Mouse (Mus musculus) cerebellum, adult 11-12 months (tissue): ENCODE results near the gene Dguok.

Source experiments
- DNase-seq: peaks from one replicate; pipeline ENCODE4 v3.0.0; 2022

Gene Dguok

GRCm38 (mm10) chr6:83506258-83507167 lies at the start of gene Dguok:
Gene Dguok, minus strand, starts transcription at chr6:83506969.
- DNase-seq: peak; percentile 99

GRCm38 (mm10) chr6:83555972-83556371 lies 49.2 kb upstream of the Dguok start:
- no peak for DNase-seq

GRCm38 (mm10) chr6:83548346-83548745 lies 41.6 kb upstream of the Dguok start:
- no peak for DNase-seq

- no peak for DNase-seq
Observed at GRCm38 (mm10) chr6:83545778-83546177, 39.0 kb upstream of the Dguok start.

GRCm38 (mm10) chr6:83541756-83542456 lies 35.1 kb upstream of the Dguok start:
- peak; percentile 54 for DNase-seq

- DNase-seq: no peak
Observed at GRCm38 (mm10) chr6:83540017-83540416, 33.2 kb upstream of the Dguok start.

GRCm38 (mm10) chr6:83536795-83537059 lies 30.0 kb upstream of the Dguok start:
- no peak for DNase-seq

GRCm38 (mm10) chr6:83536028-83536794 lies 29.4 kb upstream of the Dguok start, which contains the start of gene Actg2:
Gene Actg2, minus strand, starts transcription at chr6:83536265.
- DNase-seq: no peak

GRCm38 (mm10) chr6:83532608-83533007 lies 25.8 kb upstream of the Dguok start:
- peak; percentile 85 for DNase-seq

GRCm38 (mm10) chr6:83523194-83523593 lies 16.4 kb upstream of the Dguok start:
- DNase-seq: peak; percentile 68

- no peak for DNase-seq
Observed at GRCm38 (mm10) chr6:83521784-83522183, 15.0 kb upstream of the Dguok start.

GRCm38 (mm10) chr6:83518637-83519036 lies 11.9 kb upstream of the Dguok start:
- DNase-seq: no peak

GRCm38 (mm10) chr6:83515172-83515571 lies 8.4 kb upstream of the Dguok start:
- DNase-seq: no peak

- no peak for DNase-seq
Observed at GRCm38 (mm10) chr6:83512495-83512894, 5.7 kb upstream of the Dguok start.

GRCm38 (mm10) chr6:83510210-83510609 lies 3.4 kb upstream of the Dguok start:
- no peak for DNase-seq

GRCm38 (mm10) chr6:83509442-83509841 lies 2.7 kb upstream of the Dguok start:
- DNase-seq: peak; percentile 80

GRCm38 (mm10) chr6:83507168-83507546 lies 388 bp upstream of the Dguok start:
- DNase-seq: no peak

- DNase-seq: no peak
Observed at GRCm38 (mm10) chr6:83505554-83505953, 1.2 kb downstream of the Dguok start.

- no peak for DNase-seq
Observed at GRCm38 (mm10) chr6:83503361-83503760, 3.4 kb downstream of the Dguok start.

- DNase-seq: peak; percentile 56
Observed at GRCm38 (mm10) chr6:83502656-83503055, 4.1 kb downstream of the Dguok start.

- no peak for DNase-seq
Observed at GRCm38 (mm10) chr6:83501524-83502310, 5.1 kb downstream of the Dguok start.

GRCm38 (mm10) chr6:83500462-83500861 lies 6.3 kb downstream of the Dguok start:
- DNase-seq: no peak

- no peak for DNase-seq
Observed at GRCm38 (mm10) chr6:83499078-83499477, 7.7 kb downstream of the Dguok start.
